Mouse (Mus musculus) 416B (cell line): ENCODE results near the gene Clec4b1.
A peak's percentile ranks its signal among the peaks of the same experiment; 100 is the strongest.
"Not testable (repeated sequence)": the region's sequence is repeated elsewhere in the genome, so short reads cannot be mapped to it uniquely, and the experiment has no call there.

Experiments used
- DNase-seq: peaks from one replicate; pipeline ENCODE4 v3.0.0; 2011; ENCODE audit warnings: low read depth

Clec4b1 gene

DNA sequence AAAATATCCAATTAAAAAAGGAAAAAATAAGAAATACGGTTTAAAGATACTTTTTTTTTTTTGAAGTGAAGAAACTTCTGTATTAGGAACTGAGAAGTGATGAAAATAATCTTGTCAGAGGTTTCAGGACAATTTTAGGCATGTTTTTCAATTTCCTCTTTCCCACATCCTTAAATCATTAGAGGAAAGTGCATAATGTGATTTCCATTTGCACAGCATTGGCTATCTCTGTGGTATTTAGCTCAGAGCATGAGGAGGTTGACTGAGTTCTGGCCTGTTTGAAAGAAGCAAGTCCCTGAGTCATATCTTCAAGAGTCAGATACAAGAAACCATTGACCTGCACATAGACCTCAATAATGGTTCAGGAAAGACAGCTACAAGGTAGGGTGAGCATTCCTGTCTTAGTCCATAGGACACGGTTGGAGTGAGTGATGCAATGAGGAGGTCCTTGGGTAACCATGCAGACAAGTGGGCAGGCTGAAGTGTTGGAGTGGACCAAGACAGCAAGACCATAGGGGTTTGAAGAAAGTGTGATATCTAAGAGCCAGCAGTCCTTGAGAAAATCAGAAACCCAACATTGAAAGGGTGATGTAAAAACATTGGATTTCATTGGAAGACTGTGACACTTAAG lies at the start of gene Clec4b1:
TSS of gene Clec4b1 (plus strand) at position 221 of the 631 bp plus-strand sequence.
- DNase-seq, result no peak

DNA sequence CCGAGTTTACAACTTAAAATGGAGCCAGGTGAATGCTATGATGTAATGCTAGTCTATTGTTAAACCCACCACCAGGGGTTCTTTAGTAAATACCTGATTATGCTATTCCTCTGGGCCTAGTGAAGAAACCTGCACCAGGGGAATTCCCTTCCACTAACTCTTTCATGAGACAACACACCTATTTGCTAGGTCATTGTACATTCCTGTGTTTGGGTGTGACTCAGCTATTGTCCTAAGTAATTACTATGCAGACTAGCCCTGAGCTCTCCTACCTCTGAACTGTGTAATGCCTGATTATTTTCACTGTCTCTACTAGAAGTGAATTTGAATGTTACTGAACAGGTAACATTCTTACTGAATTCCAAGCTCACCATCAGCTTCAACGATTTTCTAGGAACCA lies 45.1 kb upstream of the Clec4b1 start:
- DNase-seq, result not testable (repeated sequence)

DNA sequence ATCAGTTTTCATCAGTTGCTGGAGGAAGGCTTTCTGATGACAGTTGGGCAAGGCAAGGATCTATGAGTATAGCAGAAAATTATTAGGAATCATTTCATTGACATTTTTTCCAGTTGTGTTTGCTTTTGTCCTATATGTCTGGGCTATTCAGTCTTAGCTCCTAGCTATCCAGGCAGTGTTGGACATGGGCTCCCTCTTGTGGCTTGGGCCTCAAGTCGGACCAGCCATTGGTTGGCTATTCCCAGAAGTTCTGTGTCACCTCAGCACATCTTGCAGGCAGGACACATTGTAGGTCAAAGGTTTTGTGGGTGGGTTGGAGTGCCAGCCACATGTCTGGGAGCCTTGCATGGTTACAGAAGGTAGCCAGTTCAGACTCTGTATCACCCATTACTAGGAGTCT lies 44.2 kb upstream of the Clec4b1 start:
- peak; percentile 49 for DNase-seq

DNA sequence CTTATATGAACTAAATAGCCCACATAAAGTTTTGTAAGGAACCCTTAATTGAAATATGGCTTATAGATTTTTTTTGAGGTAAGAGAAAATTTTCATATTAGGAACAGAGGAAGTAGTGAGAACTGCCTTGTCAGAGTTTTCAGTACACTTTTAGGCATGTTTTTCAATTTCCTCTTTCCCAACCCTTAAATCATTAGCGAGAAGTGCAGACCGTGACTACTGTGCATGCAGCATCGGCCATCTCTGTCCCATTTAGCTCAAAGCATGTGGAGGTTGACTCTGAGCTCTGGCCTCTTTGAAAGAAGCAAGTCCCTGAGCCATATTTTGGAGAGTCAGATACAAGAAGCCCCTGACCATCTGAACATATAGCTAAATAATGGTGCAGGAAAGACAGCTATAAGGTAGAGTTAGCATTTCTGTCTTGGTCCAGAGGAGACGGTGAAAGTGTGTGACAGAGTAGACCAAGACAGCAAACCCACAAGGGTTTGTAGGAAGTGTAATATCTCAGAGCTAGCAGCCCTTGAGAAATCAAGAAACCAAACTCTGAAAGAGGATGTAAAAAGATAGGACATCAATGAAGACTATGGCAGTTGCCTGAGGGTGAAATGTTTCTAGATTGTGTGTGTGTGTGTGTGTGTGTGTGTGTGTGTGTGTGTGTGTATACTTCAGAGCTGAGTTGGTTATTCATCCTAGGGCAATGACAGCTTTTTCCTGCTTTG lies 45.5 kb downstream of the Clec4b1 start:
- DNase-seq, result peak; percentile 45

DNA sequence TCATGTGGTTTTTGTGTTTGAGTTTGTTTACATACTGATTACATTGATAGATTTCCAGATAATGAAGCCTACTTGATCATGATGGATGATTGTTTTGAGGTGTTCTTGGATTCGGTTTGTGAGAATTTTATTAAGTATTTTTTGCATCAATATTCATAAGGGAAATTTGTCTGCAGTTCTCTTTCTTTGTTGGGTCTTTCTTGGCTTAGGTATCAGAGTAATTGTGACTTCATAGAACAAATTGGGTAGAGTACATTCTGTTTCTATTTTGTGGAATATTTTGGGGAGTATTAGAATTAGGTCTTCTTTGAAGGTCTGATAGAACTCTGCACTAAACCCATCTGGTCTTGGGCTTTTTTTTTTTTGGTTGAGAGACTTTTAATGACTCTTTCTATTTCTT lies 56.4 kb downstream of the Clec4b1 start, which contains the start of gene Clec4a2:
TSS of gene Clec4a2 (plus strand) at position 301 of the 400 bp plus-strand sequence.
- not testable (repeated sequence) for DNase-seq
